Mouse (Mus musculus): ENCODE measurements around the gene Brox.

Brox gene

DNA sequence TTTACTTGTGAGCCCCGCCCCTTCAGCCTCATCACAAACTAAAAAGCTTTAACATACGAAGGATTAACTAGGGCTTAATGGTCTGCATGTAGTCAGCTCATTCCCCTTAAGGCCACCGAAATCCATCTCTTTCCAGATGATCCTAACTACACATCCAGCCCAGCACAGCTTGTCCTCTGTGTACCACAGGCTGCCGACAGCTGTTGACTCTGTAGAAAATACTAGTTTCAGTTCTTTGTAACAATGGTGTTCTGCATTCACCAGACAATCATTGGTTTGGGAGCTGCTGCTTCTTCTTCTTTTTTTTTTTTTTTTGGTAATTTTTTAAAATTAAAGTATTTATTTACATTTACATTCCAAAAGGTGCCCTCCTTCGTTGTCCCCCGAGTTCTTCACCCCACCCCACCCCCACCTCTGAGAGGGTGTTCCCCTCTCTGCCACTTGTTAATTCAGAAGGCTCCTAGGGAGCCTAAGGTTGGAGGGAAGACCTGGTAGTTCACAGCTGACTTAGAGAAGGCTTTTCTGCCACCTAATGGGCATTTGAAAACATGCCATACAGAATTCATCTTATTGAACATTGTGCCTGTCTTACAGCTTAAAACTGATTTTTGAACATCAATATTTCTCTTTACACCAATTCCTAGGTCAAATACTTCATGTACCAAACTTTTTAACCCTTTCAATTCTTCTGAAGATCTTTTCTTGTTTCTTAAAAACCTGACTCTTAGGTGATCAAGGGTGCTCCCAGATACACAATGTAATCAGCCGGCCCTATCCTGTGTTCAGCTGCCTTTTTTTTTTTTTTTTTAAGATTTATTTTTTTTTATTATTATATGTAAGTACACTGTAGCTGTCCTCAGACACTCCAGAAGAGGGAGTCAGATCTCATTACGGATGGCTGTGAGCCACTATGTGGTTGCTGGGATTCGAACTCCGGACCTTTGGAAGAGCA, 23.9 kb downstream of the Brox start:
- DNase-seq (ENCODE audit: low spot score): no peak

DNA sequence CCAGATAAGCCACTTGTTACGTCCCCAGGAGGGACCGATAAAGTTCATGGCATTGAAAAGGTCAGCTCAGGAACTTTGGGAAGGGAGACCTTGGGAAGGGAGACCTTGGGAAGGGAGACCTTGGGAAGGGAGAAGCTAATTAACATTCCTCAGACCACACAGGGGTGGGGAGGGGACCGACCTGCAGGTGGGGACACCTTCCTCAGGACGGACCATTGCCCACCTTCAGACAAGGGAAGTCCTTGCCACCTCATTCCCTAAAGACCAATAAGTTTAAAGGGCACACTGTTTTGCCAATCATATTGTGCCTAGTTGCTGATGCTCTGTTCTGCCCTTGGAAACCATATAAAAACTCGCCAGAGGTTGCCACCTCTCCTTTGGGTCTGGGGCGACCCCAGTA, 29.4 kb downstream of the Brox start:
- no peak for DNase-seq (ENCODE audit: low spot score)

DNA sequence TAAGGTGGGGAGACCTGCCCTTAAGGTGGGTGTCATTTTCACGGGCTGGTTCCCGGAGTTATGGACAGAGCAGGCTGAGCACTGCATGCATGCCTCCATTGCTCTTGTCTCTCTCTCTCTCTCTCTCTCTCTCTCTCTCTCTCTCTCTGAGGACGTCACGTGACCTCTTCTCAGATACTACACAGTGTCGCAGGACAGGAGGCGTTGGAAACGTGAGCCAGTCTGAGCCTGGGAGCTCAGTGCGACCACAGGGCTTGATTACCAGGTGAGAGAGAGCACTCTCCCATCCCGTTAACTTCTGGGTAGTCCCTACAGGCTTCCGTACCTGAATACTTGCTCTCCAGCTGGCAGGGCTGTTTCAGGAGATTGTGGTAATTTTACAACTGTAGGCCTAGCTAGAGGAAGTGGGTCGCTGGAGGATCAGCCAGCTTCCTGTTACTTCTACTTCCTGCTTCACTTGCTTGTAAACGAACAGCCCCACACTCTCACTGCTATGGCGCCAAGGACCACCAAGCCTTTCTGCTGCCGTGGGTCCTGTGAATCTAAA, 31.1 kb downstream of the Brox start:
- no peak for DNase-seq (ENCODE audit: low spot score)

DNA sequence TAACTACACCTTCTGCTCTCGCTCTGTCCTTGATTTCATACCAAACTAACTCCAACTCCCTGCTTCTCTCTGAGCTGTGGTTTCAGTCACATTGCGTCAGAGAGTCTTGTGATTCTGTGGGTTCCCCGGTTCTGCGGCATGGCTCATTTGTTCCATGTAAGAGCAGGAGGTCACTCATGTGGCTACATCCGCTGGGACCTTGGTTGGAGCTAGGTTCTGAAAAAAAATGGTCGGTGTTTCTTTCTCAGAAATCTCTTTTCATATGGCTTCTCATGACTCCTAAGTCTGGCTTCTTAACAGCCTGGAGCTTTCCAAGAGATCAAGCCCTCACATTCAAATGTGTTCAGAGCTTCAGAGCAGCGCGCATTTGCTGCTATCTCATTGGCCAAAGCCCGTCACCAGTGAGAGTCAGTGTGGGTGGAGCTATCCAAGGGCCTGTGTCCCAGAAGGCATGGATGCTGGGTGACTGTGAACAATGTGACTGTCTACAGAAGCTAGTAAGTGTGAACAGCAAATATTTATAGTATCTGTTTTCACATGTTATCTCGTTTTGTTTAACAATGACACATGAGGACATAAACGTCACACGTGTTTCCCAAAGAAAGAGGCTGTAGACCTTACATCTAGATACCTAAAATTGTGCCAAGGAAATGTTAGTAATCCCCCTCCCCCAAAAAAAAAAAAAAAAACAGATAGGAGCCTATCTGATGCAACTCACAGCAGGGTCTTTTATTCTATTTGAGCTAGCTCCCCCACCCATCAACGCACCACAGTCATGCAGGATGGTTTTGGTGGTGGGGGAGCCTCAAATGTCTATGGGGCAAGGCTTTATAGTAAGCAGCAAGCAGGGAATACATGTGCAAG, 32.7 kb downstream of the Brox start:
- no peak for DNase-seq (ENCODE audit: low spot score)

DNA sequence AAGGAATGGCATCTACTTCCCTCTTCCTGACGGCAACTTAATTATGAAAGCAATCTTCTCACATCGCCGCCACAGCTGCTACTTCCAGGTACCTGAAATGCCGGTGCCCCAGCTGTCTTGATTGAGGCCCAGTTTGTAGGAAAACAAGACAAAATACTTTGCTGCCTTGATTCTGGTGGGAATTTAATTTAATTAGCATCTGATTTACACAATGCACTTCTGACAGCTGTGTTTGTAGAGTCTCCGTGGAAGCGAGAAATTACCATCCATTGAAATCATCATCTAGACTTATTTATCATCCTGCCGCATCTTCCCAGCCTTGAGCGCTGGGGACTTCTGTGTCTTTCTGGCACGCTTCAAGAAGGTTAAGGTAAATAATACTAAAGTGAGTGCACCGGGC, 44.5 kb downstream of the Brox start:
- DNase-seq (ENCODE audit: low spot score): no peak

DNA sequence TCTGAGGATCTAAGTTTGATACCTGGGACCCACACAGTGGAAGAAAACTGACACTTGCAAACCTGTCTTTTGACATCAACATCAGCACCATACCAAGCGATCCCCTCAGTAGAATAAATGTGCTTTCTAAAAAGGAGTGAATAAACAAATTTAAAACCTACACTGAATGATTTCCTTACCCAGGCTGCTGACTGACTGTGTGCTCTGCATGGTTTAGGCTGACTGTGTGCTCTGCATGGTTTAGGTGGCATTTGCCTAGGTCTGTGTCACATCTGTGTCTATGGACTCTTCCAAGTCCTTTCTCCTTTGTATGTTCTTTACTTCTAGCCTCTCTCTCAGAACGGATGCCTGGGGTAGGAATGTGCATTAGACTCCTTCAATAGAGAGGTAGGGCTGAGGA, 45.3 kb downstream of the Brox start:
- no peak for DNase-seq (ENCODE audit: low spot score)

DNA sequence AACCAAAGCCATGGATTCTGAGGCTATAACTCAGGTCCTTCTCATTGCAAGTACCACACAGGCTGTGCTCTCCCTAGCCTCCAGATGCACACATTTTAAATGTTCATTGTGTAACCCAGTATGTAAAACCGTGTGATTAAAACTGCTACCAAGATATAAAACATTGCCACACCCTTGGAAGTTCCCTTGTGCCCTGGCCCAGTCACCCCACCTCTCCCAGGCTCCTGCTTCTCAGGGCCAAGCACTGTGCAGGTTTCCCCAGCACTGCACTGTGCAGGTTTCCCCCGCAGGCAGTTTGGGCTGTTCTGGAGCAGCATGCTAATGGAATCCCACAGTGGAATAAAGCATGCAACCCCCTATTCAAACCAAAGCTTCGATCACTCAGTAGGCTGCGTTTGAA, 46.5 kb downstream of the Brox start:
- DNase-seq (ENCODE audit: low spot score): no peak

DNA sequence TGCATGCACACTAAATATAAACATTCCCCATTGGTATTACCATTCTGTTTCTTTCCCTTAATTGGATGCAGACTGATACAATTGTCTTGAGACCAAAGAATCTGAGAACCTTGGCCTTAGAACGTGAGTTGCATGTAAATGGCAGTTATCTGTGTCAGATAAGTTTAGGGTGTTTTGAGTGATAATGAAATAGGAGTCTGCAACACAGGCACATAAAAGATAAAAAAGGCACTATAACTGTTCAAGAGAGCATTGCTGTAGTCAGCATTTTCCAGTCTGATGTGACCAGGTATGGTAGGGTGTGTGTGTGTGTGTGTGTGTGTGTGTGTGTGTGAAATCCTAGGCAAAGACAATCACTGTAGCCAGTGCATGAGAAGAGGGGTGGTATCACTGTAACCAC, 48.9 kb downstream of the Brox start:
- DNase-seq (ENCODE audit: low spot score): no peak

DNA sequence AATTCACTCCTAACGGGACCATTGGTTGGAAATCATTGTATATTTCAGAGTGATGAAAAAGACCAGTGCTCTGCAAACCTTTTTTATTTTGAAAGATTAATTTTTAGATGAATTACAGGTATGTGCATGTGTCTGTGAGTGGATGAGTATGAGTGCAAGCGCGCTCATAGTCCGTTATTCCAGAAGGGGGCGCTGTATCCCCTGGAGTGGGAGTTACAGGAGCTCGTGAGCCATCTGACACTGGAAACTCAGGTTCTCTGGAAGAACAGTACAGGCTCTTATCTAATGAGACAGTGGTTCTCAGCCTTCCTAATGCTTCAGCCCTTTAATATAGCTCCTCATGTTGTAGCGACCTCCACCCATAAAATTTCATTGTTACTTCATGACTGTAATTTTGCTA, 53.8 kb downstream of the Brox start:
- no peak for DNase-seq (ENCODE audit: low spot score)

DNA sequence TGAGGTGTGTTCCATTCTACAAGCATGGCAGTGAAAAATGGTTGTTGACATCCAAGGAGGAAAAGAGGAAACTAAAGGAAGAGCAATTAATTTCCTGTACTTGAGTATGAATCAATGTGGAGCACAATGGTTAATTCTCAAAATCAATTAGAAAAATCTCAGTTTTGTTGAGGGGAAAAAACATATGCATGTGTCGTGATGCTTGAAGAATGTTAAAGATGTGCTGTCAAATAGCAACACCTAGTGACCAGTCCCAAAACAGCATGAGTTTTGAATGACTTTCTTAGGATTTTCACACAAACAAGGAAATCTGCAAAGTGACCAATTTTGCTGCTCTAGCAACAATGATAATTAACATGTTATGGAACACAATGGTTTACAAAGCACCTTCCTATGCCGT, 59.2 kb downstream of the Brox start:
- no peak for DNase-seq (ENCODE audit: low spot score)

DNA sequence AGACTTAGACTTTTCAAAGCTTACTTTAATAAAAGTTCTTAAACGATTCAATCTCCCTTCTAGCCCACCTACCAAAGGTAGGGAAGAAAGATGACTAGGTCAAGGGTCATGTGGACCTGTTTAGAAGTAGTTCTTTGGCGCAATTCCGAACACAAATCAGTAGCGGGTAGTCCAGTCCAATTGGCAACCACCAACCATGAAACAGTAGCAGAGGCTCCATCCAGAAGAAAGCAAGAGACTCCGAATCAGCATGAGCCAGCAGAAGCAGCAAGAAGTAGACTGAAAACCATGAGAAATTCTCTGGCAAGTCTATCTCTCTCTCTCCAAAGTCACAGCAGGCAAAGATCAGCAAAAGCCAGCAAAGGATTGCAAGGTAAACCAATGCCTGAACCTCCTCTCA, 60.6 kb downstream of the Brox start:
- no peak for DNase-seq (ENCODE audit: low spot score)

DNA sequence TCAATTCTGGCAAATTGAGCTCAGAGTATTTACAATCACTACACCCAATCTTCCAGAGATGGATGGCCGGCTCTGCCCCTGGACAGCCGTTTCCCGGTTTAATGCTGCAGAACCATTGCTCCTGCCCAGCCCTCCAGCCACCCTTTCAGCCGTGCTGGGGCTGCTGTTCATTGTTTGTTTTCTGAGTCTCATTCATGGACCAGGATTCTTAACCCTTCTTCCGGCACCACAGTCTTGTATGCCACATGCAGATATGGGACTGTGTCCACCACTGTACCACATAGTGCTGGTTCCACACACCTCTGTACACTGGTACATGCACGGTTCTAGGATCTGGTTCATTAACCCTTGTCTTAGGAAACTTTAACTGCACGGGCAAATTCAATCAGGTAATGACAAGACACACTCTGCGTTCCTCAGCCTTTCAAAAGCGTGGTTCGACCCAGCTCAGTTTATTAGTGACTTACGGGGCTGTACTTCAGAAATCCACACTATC, 63.3 kb downstream of the Brox start:
- no peak for DNase-seq (ENCODE audit: low spot score)

DNA sequence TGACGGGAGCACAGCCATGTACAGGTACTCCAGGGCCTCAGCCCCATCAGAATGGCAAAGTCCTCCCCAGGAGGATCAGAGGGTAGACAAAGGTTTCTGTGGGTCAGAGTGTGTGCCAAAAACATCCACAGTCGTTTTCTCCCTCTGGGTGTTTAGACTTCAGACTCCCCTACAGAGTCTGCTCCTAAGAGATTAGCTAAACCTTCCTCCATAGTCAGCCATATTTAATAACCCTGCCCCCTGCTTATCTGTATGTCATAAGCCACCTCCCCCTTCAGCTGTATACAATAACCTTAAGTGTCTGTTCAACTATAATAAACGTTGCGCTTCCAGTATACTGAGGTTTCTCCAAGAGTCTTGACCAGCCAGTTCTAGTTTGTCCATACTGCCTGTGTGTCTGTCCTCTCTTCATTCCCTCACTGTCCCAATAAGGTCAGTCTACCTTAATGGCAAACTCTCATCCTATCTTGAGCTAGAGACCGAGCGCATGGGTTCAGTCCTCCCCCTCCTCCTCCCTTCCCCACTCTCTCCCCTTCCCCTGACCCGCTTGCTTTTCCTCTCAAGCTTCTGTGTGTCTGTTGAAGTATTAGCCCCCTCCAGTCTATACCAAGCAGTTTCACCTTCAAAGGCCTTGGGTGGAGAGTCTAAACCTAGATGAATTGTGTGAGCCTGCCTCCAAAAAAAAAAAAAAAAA, 63.9 kb downstream of the Brox start:
- DNase-seq (ENCODE audit: low spot score): no peak

DNA sequence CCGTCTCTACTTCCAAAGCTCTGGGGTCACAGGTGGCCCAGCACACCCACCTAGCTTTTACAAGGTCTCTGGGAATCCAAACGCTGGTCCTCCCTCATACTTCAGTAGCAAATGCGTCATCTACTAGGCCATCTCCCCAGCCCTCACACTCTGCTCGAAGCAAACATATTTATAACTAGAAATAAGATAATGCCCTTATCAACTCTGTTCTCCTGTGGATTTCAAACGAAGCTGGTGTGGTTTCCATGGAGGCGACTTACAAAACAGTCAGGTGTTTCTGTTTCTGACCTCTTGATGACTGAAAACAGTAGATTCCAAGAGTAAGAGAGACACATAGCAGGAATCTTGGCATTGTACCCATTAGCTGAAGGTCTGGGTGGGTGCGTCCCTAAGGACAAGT, 69.6 kb downstream of the Brox start:
- DNase-seq (ENCODE audit: low spot score): no peak
